Mouse (Mus musculus): Measurements from ENCODE around the gene Tcf7l2. TPM values are rescaled to one million over a fixed set of nuclear protein-coding genes. Genes with fewer than 3 reads are reported as not detected.

The Tcf7l2 gene
- total RNA-seq, 2 experiments from 2014 or later = 42.6 to 42.7 TPM

DNA sequence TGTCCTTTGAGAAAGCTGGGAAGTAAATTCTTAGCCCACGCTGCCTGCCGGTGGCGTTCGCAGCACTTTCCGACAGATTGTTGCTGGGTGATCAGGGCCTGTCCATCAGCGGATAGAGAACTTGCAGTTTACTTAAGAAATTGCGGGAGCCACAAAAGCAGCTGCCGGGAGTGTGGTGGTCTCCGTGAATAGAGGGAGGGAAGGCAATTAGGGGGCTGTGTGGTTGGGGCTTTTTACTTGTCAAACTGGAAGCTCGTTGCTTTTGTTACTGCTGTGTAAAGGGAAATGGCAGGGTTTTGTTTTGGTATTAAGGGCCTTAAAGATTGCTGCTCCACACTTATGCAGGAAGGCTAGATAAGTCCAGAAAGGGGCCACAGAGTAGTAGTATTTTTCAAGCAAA is 155.0 kb downstream of the Tcf7l2 start:
- no peak for DNase-seq (ENCODE audit: low spot score in 2 of 2)

DNA sequence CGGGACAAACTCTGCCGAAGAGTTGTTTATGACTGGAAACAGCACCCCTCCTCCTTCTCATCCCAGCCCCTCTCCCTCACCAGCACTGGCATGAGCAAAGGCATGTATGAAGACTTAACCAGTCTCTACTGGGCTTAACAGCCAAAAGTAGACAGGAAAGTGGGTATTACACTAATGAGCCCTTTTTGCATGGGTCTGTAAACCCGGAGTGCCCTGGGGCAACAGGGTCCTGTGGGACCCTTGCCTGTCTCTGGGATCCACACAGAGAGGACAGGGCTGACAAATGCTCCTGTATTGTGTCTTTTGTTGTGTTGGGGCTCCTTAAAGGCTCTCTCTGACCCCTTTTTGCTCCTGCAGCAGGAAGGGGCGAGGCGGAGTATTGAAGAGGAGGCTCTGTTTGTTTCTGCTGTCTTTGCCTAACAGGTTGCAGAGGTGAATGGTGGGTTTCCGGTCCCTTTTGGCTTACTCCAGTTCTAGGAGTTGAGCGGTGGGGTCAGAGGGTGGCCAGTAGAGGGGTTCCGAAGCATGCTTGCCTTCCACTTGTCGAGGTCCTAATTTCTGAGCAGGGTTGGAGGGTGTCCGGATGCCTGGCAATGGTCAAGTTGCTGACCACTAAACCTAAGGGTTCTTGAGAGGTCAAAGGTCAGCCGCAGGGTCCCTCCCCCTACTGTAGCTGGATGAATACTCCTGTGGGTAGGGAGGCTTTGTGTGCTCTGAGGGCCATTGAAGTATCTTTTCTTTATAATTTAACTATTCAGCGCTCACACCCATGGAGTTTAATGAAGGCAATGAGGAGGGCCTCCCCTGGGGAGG is 161.2 kb downstream of the Tcf7l2 start:
- DNase-seq (ENCODE audit: low spot score in 2 of 2) = no peak

- DNase-seq (ENCODE audit: low spot score in 2 of 2) = no peak
Observed at GRCm38 (mm10) chr19:55909039-55909438, 167.4 kb downstream of the Tcf7l2 start.

GRCm38 (mm10) chr19:55911941-55912340 is 170.3 kb downstream of the Tcf7l2 start:
- DNase-seq (ENCODE audit: low spot score in 2 of 2) = no peak

GRCm38 (mm10) chr19:55912813-55913212 is 171.2 kb downstream of the Tcf7l2 start:
- no peak for DNase-seq (ENCODE audit: low spot score in 2 of 2)

GRCm38 (mm10) chr19:55913585-55913984 is 172.0 kb downstream of the Tcf7l2 start:
- no peak for DNase-seq (ENCODE audit: low spot score in 2 of 2)

DNA sequence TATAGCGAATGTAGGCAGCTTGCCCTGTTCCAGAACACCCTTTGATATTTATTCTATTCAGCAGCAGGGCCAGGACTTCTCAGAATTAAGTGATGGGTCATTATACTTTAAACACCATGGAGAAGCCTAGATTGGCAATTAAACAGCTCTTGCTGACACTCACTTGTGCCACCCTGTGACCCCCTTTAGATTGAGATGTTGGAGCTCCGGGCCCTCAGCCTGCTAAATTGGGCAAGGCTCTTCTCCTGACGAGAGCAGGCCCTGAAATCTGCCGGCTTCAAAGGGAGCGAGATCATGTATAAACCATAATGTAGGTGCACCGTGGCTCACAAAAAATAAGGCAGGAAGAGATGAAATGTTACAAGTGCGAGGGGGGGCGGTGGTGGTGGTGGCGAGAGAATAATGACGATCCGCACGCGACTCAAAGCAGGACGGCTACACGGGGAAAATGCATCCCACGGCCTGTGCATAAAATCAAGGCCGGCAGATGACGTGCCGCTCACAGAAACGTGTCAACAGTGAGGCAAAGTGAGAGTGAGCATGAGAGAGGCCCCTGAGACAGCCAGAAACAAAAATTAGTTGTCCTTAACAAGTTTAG is 173.1 kb downstream of the Tcf7l2 start:
- DNase-seq (ENCODE audit: low spot score in 2 of 2) = no peak

DNA sequence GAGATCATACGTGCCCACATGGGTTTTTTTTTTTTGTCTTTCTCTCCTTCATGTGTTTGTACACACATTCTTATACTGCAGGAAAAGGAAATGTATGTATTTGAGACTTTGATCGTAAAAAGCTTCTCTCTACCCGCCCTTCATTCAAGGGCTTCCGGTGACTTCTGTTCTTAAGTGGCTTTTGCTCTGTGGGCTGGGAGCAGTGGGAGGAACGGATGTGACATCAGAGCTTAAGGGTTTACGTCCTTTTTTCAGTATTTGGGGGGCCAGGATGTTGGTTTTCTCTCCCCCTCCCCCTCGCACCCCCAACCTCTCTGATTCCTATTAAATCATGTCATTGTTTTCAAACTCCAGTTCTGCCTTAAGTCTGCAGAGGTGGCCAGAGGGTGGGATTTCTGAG is 173.9 kb downstream of the Tcf7l2 start:
- DNase-seq (ENCODE audit: low spot score in 2 of 2) = no peak

- no peak for DNase-seq (ENCODE audit: low spot score in 2 of 2)
Observed at GRCm38 (mm10) chr19:55916211-55916610, 174.6 kb downstream of the Tcf7l2 start.

DNA sequence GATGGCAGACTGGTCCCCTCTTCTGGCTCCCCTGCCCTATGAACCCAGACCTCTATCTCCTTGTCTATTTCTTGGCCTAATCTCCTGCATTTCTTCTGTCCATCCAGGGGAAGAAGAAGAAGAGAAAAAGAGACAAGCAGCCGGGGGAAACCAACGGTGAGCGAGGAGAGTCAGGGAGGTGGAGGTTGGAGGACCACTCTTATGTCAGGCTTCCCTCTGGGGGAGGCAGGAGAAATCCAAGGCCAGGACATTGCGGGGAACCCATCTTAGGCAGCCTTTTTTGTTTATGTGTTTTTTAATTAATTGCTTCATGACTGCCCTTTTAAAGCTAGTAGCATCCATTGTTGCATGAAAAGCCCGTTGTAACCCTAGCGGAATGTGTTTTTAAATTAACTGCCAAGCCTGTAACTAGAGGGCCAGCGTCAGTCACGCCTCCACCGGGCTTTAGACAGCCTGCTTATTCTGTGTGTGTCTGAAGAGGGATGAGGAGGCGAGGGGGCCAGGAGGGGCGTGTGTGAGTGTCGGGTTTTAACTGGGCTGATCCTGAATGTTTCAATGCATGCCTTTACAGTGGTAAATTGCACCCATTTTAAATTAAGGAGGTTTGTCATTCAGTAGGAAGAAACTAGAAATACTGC is 182.3 kb downstream of the Tcf7l2 start:
- no peak for DNase-seq (ENCODE audit: low spot score in 2 of 2)

- DNase-seq (ENCODE audit: low spot score in 2 of 2) = no peak
Observed at GRCm38 (mm10) chr19:55924800-55925199, 183.2 kb downstream of the Tcf7l2 start.

GRCm38 (mm10) chr19:55925425-55925803 is 183.8 kb downstream of the Tcf7l2 start:
- no peak for DNase-seq (ENCODE audit: low spot score in 2 of 2)

- no peak for DNase-seq (ENCODE audit: low spot score in 2 of 2)
Observed at GRCm38 (mm10) chr19:55925804-55926521, 184.3 kb downstream of the Tcf7l2 start.

DNA sequence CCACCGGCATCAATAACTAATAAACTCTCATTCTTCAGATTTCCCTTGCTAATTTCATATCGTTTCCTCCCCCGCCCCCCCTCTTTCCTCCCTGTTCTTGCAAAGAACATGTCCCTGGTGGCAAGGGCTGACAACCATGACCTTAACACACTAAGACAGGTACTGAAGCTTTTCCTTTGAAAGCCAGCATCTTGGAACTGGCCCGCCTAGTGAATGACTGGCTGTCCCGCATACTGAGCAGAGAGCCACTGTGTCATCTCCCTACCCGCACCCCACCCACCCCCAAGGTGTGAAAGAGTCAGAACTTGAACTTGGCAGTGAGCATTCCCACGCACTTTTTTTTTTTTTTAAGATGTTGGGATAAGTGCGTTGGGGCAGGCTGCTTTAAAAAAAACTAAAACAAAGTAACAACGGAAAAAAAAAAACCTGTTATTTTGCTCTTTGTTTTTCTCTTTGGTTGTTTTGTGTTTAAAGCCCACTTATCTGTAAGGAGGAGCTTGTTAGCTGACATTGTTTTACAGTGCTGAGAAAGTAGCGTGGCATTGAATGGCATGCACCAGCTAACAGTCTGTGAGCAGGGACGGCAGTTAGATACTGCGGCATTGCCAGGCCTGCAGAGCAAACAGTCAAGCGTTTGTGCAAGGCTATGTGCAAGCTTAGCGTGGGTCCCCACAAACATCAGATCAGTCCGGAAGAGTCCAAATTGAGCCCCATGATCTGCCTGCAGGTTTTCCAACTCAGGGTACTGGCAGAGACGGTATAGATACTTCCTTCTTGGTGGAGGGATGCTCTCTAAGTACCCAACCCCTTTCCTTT is 185.4 kb downstream of the Tcf7l2 start:
- no peak for DNase-seq (ENCODE audit: low spot score in 2 of 2)

DNA sequence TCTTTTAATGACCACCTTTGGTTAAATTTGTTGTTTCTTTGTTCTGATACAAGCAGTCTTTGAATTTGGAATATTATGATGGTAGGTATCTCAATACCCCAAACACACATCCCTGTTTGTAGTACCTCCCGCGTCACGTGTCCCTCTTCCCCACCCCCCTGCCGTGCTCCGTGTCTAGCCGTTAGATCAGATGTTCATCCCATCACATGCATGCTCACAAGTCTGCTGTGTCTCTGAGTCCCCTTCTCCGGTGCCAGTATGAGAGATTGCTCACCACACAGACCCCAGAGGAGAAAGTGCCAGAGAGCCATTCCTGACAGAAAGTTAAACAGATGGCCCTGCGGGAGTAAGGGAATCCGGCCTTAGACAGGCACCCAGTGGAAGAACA is 186.0 kb downstream of the Tcf7l2 start:
- no peak for DNase-seq (ENCODE audit: low spot score in 2 of 2)

DNA sequence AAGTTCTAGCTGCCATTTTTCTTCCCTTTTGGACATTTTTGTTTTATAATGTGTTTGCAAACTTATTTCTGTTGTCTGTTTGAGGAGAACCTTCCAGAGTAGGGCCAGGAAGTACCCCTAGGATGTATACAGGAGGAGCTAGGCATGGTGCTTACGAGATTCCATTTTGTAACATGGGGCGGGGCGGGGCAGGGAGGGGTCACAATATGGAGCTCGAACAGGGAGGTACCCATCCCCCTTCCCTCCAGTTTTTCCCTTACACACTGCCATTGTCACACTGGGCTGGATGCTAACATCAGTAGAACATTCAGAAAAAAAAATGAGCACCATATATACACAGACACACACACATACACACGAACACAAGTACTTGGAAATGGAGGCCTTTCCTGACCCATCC is 187.1 kb downstream of the Tcf7l2 start:
- DNase-seq (ENCODE audit: low spot score in 2 of 2) = no peak

- DNase-seq (ENCODE audit: low spot score in 2 of 2) = no peak
Observed at GRCm38 (mm10) chr19:55931642-55932041, 190.0 kb downstream of the Tcf7l2 start.

DNA sequence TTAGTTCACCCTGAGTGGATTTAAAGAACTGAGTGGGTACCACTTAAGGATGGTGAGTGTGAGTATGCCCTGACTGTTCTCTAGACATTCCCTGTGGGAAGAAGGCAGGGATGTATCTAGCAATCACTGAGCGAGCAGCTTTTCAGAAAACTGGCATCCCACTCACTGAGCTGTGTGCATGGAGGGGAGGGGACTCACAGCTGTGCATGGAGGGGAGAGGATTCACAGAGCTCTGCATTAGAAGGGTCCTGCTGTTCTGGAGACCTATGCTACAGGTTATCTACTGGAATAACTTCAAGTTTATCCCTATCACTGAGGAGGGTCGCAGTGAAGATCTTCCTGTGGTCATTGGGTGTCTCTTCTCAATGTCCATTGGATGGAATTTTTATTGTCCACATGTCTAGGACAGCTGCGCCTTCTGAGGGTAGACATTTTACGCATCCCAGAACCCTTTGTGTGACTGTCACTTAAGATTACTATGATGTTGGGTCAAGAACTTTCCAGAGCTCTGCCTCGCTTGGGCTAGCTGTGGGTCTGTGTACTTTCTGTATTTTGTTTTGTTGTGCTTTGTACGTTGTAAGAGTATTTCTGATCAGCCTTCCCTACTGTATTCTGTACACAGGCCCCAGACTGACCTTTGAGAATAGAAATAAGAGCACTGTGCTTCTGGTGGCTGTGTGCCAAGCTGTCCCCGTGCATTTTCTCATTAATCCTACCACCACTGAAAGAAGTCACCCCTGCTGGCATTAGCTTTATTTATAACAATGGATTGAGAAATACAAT is 192.5 kb downstream of the Tcf7l2 start:
- no peak for DNase-seq (ENCODE audit: low spot score in 2 of 2)

DNA sequence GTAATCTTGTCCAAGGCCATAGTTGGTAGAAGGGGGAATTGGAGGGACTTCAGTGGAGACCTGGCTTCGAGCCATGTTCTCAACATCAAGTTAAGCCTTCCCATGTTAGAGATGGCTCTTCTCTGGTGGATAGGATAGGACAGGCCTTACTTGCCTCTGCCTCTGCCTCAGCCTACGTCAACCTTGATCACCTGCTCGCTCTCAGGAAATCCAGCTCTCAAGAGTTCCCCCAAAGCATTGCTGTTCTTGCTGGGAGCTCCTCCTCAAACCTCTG is 193.0 kb downstream of the Tcf7l2 start:
- DNase-seq (ENCODE audit: low spot score in 2 of 2) = no peak

DNA sequence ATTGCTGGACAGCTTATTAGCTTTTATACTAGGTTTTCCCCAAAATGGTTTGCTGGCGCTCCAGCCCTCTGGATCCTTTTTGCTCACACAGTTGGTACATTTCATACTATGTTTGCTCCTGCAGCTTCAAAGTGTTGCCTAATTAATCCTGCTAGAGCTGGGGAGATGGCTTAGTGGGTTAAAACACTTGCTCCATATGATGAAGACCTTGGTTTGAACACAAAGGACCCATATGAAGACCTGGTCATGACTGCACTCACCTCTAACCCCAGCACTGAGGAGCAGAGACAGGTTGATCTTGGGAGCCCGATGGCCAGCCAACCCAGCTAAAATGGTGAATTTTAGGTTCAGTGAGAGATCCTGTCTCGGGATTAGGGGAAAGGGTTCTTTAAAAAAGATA is 195.4 kb downstream of the Tcf7l2 start:
- DNase-seq (ENCODE audit: low spot score in 2 of 2) = no peak
